Mouse (Mus musculus): ENCODE measurements around the gene Gm1979. TPM values are rescaled to one million over a fixed set of nuclear protein-coding genes. Genes with fewer than 3 reads are reported as not detected.
"Not testable (repeated sequence)": the region's sequence is repeated elsewhere in the genome, so short reads cannot be mapped to it uniquely, and the experiment has no call there.

Gene Gm1979
- polyA plus RNA-seq (2015; fragmentation: Nextera tagmentation; extraction: Ambion mirVana), result not detected in 2 replicates

DNA sequence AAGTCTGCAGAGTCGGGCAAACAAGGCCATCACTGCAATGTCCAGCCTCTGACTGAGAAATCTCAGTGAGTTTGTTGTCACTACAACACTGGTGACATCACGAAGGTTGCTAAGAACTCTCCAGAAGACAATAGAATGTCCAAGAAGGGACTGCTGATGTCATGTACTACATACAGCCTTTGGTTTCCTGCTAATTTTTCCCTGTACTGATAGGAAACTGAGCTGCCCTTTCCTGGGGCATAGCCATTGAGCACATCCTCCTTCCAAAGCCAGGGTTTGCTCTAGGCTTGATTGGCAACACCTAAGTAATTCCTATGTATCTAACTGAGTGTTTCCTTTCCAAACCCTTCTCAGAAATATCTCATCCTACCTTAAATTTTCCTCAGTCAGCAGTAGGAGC is at the start of gene Gm1979:
Gm1979 (minus strand) TSS at position 101 of the 400 bp plus-strand sequence.
- H3K9me3 ChIP-seq; ATAC-seq (ENCODE audit: insufficient number of reproducible peaks, low FRiP score, low TSS enrichment, low read depth); H3K36me3 ChIP-seq; H3K4me2 ChIP-seq; H3K27ac ChIP-seq; H3K9ac ChIP-seq; H3K4me1 ChIP-seq; H3K4me3 ChIP-seq: not testable (repeated sequence)
- 87% methylated on average over 1 of the region's 2 CpGs for WGBS
- peaks cover 11% of the 10 kb centered on the region for H3K27me3 ChIP-seq

DNA sequence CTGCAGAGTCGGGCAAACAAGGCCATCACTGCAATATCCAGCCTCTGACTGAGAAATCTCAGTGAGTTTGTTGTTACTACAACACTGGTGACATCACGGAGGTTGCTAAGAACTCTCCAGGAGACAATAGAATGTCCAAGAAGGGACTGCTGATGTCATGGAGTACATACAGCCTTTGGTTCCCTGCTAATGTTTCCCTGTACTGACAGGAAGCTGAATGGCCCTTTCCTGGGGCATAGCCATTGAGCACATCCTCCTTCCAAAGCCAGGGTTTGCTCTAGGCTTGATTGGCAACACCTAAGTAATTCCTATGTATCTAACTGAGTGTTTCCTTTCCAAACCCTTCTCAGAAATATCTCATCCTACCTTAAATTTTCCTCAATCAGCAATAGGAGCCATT is 34.9 kb upstream of the Gm1979 start, which contains the start of gene Speer4a:
Speer4a (minus strand) TSS at position 101 of the 400 bp plus-strand sequence.
- H3K4me1 ChIP-seq; H3K27me3 ChIP-seq; H3K9me3 ChIP-seq; H3K4me3 ChIP-seq; ATAC-seq (ENCODE audit: insufficient number of reproducible peaks, low FRiP score, low TSS enrichment, low read depth); H3K4me2 ChIP-seq; H3K9ac ChIP-seq; H3K36me3 ChIP-seq; H3K27ac ChIP-seq: not testable (repeated sequence)
- 78% methylated on average over 2 of the region's 2 CpGs for WGBS

DNA sequence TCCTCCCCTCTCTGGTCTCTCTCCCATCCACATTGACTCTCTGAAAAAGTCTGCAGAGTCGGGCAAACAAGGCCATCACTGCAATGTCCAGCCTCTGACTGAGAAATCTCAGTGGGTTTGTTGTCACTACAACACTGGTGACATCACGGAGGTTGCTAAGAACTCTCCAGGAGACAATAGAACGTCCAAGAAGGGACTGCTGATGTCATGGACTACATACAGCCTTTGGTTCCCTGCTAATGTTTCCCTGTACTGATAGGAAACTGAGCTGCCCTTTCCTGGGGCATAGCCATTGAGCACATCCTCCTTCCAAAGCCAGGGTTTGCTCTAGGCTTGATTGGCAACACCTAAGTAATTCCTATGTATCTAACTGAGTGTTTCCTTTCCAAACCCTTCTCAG is 18.2 kb upstream of the Gm1979 start, which contains the start of gene Gm5862:
Gm5862 (minus strand) TSS at position 101 of the 400 bp plus-strand sequence.
- H3K27me3 ChIP-seq; H3K36me3 ChIP-seq; H3K9me3 ChIP-seq; H3K4me3 ChIP-seq; H3K9ac ChIP-seq; ATAC-seq (ENCODE audit: insufficient number of reproducible peaks, low FRiP score, low TSS enrichment, low read depth); H3K4me1 ChIP-seq; H3K4me2 ChIP-seq; H3K27ac ChIP-seq: not testable (repeated sequence)
- no CpG with 5 or more reads among the region's 3 CpGs for WGBS

DNA sequence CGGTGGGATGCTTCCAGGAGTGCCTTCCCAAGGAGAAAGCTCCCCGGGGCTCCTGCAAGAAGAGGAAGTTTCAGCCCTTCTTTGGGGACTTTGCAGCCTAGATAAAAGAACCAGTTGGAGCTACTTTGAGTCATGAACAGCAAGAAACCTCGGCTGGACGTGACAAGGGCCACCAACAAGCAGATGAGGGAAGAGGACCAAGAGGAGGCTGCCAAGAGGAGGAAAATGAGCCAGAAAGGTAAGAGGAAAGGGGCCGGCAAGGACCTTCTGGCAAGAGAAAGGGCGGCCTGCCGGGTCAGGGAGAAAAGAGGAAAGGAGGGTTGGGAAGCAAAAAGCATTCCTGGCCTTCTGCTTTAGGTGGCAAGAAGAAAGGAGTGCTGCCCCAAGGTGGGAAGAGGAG is 3.1 kb upstream of the Gm1979 start:
- not testable (repeated sequence) for H3K27ac ChIP-seq, H3K4me1 ChIP-seq, H3K36me3 ChIP-seq, H3K9me3 ChIP-seq, H3K4me2 ChIP-seq, H3K4me3 ChIP-seq, H3K9ac ChIP-seq
- WGBS, result 59% methylated on average over 7 of the region's 7 CpGs
- 0 out of 2 replicates have a peak, but pooled peaks have one; percentile 35 for ATAC-seq (ENCODE audit: insufficient number of reproducible peaks, low FRiP score, low TSS enrichment, low read depth)
- peaks cover 11% of the 10 kb centered on the region for H3K27me3 ChIP-seq

DNA sequence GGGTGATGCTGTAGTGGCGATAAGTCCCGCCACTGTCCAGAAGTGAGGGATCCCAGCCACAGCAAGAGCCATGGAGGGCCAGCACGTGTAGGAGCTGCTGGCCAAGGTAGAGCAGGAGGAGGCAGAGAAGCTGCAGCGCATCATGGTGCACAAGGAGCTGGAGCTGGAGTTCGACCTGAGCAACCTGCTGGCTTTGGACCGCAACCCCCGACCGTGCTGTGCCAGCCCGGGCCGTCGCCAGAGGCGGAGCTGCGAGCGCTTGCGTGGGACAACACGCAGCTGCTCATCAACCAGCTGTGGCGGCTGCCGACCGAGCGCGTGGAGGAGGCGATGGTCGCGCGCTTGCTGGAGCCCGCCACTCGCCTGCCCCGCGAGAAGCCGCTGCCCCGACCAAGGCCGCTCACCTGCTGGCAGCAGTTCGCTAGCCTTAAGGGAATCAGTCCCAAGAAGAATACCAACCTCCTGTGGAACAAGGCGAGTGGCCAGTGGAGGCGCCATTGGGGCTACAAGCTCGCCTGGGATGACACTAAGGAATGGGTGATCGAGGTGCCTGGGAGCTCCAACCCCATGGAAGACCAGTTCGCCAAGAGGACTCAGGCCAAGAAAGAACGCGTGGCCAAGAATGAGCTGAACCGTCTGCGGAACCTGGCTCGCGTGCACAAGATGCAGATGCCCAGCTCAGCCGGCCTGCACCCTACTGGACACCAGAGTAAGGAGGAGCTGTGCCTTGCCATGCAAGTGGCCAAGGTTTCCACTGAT is 2.5 kb upstream of the Gm1979 start:
- H3K9ac ChIP-seq, H3K36me3 ChIP-seq: not testable (repeated sequence)

DNA sequence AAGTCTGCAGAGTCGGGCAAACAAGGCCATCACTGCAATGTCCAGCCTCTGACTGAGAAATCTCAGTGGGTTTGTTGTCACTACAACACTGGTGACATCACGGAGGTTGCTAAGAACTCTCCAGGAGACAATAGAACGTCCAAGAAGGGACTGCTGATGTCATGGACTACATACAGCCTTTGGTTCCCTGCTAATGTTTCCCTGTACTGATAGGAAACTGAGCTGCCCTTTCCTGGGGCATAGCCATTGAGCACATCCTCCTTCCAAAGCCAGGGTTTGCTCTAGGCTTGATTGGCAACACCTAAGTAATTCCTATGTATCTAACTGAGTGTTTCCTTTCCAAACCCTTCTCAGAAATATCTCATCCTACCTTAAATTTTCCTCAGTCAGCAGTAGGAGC is 16.0 kb downstream of the Gm1979 start, which contains the start of gene Gm21698:
Gm21698 (minus strand) TSS at position 101 of the 400 bp plus-strand sequence.
- H3K4me1 ChIP-seq; H3K27me3 ChIP-seq; H3K27ac ChIP-seq; H3K4me3 ChIP-seq; ATAC-seq (ENCODE audit: insufficient number of reproducible peaks, low FRiP score, low TSS enrichment, low read depth); H3K4me2 ChIP-seq; H3K36me3 ChIP-seq; H3K9ac ChIP-seq; H3K9me3 ChIP-seq: not testable (repeated sequence)
- no CpG with 5 or more reads among the region's 3 CpGs for WGBS

More for the DNA sequence above, 2.5 kb upstream of the Gm1979 start:
- H3K9me3 ChIP-seq, H3K27ac ChIP-seq, H3K4me1 ChIP-seq: not testable (repeated sequence)
- peaks cover 11% of the 10 kb centered on the region for H3K27me3 ChIP-seq
- WGBS, result 20% methylated on average over 45 of the region's 45 CpGs
- peak; percentile 78 for ATAC-seq (ENCODE audit: insufficient number of reproducible peaks, low FRiP score, low TSS enrichment, low read depth)
- H3K4me3 ChIP-seq, result peak overlapping the region; percentile 18
- peak overlapping the region; percentile 41 for H3K4me2 ChIP-seq

DNA sequence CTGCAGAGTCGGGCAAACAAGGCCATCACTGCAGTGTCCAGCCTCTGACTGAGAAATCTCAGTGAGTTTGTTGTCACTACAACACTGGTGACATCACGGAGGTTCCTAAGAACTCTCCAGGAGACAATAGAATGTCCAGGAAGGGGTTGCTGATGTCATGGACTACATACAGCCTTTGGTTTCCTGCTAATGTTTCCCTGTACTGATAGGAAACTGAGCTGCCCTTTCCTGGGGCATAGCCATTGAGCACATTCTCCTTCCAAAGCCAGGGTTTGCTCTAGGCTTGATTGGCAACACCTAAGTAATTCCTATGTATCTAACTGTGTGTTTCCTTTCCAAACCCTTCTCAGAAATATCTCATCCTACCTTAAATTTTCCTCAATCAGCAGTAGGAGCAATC is 32.0 kb downstream of the Gm1979 start, which contains the start of gene Gm21680:
Gm21680 (minus strand) TSS at position 101 of the 400 bp plus-strand sequence.
- H3K9ac ChIP-seq; H3K9me3 ChIP-seq; H3K27ac ChIP-seq; H3K36me3 ChIP-seq; H3K27me3 ChIP-seq; H3K4me2 ChIP-seq; ATAC-seq (ENCODE audit: insufficient number of reproducible peaks, low FRiP score, low TSS enrichment, low read depth); H3K4me3 ChIP-seq; H3K4me1 ChIP-seq: not testable (repeated sequence)
- WGBS, result no CpG with 5 or more reads among the region's 2 CpGs

DNA sequence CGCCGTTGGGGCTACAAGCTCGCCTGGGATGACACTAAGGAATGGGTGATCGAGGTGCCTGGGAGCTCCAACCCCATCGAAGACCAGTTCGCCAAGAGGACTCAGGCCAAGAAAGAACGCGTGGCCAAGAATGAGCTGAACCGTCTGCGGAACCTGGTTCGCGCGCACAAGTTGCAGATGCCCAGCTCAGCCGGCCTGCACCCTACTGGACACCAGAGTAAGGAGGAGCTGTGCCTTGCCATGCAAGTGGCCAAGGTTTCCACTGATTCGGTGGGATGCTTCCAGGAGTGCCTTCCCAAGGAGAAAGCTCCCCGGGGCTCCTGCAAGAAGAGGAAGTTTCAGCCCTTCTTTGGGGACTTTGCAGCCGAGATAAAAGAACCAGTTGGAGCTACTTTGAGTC is 47.5 kb downstream of the Gm1979 start:
- not testable (repeated sequence) for H3K4me2 ChIP-seq; H3K9ac ChIP-seq; H3K27ac ChIP-seq; H3K4me1 ChIP-seq; H3K27me3 ChIP-seq; H3K9me3 ChIP-seq; H3K36me3 ChIP-seq; H3K4me3 ChIP-seq; ATAC-seq (ENCODE audit: insufficient number of reproducible peaks, low FRiP score, low TSS enrichment, low read depth)
- WGBS, result 60% methylated on average over 17 of the region's 17 CpGs

DNA sequence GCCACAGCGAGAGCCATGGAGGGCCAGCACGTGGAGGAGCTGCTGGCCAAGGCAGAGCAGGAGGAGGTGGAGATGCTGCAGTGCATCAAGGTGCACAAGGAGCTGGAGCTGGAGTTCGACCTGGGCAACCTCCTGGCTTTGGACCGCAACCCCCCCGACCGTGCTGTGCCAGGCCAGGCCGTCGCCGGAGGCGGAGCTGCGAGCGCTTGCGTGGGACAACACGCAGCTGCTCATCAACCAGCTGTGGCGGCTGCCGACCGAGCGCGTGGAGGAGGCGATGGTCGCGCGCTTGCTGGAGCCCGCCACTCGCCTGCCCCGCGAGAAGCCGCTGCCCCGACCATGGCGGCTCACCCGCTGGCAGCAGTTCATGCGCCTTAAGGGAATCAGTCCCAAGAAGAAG is 48.0 kb downstream of the Gm1979 start:
- H3K9me3 ChIP-seq; H3K27me3 ChIP-seq; H3K4me3 ChIP-seq; H3K4me1 ChIP-seq; H3K27ac ChIP-seq; H3K9ac ChIP-seq; H3K4me2 ChIP-seq; H3K36me3 ChIP-seq; ATAC-seq (ENCODE audit: insufficient number of reproducible peaks, low FRiP score, low TSS enrichment, low read depth): not testable (repeated sequence)
- 31% methylated on average over 32 of the region's 32 CpGs for WGBS

DNA sequence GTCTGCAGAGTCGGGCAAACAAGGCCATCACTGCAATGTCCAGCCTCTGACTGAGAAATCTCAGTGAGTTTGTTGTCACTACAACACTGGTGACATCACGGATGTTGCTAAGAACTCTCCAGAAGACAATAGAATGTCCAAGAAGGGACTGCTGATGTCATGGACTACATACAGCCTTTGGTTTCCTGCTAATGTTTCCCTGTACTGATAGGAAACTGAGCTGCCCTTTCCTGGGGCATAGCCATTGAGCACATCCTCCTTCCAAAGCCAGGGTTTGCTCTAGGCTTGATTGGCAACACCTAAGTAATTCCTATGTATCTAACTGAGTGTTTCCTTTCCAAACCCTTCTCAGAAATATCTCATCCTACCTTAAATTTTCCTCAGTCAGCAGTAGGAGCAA is 50.3 kb downstream of the Gm1979 start, which contains the start of gene Gm21671:
Gm21671 (minus strand) TSS at position 101 of the 400 bp plus-strand sequence.
- H3K4me3 ChIP-seq; H3K9ac ChIP-seq; H3K9me3 ChIP-seq; H3K36me3 ChIP-seq; H3K4me2 ChIP-seq; H3K27me3 ChIP-seq; H3K4me1 ChIP-seq; H3K27ac ChIP-seq; ATAC-seq (ENCODE audit: insufficient number of reproducible peaks, low FRiP score, low TSS enrichment, low read depth): not testable (repeated sequence)
- WGBS, result 78% methylated on average over 2 of the region's 2 CpGs

All from limb, embryonic 15.5 days (tissue).